Mouse (Mus musculus) layer of hippocampus, adult 2 months (tissue): ENCODE data around the gene Adgre1. TPM values are rescaled to one million over a fixed set of nuclear protein-coding genes. Genes with fewer than 3 reads are reported as not detected.
"Not testable (repeated sequence)": the region's sequence is repeated elsewhere in the genome, so short reads cannot be mapped to it uniquely, and the experiment has no call there.

Experiments used
- DNase-seq, 2 experiments: peaks; one replicate each; pipeline ENCODE4 v3.0.0; 2022; ENCODE audit warnings: low spot score in 2 of 2
- H3K27ac ChIP-seq: fragments of 200-600 bp; 2 replicates; pipeline ENCODE4 v1.8.1; 2022
- H3K4me3 ChIP-seq: fragments of 200-600 bp; 2 replicates; pipeline ENCODE4 v1.8.1; 2022; ENCODE audit warnings: mild to moderate bottlenecking
- CTCF ChIP-seq: fragments of 200-600 bp; conservative IDR thresholded peaks from 2 replicates; pipeline ENCODE4 v1.8.1; 2022; ENCODE audit warnings: antibody characterized with exemption, mild to moderate bottlenecking, moderate library complexity
- long read RNA-seq, 2 experiments: library from polyadenylated mRNA; stranded (forward); transcript quantifications; one replicate each; pipeline ENCODE4 v2.0.0; 2021; ENCODE audit warnings: borderline mapping rate in 2 of 2
- total RNA-seq, 2 experiments: library from RNA; stranded (reverse); gene quantifications; 2 replicates each; pipeline ENCODE4 v1.2.3; 2021

Gene Adgre1
- total RNA-seq: 1 to 10 TPM; 4.5 to 6.2 TPM
- long read RNA-seq, experiment 1, partial matches to known transcripts: 0 of 2 reads
- long read RNA-seq, experiment 1, other reads (novel, unspliced or antisense): 0 of 2 reads
- long read RNA-seq, experiment 2, partial matches to known transcripts: 0 of 2 reads
- long read RNA-seq, experiment 2, other reads (novel, unspliced or antisense): 1 of 2 reads

DNA sequence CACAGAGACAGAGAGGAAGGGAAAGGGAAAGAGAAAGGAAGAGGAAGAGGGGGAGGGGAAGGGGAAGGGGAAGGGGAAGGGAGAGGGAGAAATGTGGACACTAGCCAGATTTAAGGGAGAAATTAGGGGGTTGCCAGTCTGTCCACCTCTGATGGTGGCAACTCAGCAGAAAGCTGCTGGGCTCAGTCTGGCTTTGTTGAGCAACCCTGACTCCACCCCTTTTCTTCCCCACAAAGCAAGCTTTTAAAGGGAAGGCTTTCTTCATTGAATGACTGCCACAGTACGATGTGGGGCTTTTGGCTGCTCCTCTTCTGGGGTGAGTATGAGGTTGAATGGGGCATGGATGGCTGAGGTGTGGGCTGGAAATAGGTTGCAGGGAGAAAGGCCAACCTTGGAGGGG is at the start of gene Adgre1:
Gene Adgre1 (plus strand): TSS at position 251 of the 400 bp plus-strand sequence.
- no peak within 1 kb of the TSS for H3K27ac ChIP-seq
- DNase-seq: no peak
- no peak within 1 kb of the TSS for H3K4me3 ChIP-seq
- no peak for TF ChIP-seq CTCF

- H3K27ac ChIP-seq: no peak overlapping the region
- no peak overlapping the region for H3K4me3 ChIP-seq
- no peak for TF ChIP-seq CTCF
- no peak for DNase-seq
Observed at GRCm38 (mm10) chr17:57311801-57312200, 46.7 kb upstream of the Adgre1 start.

DNA sequence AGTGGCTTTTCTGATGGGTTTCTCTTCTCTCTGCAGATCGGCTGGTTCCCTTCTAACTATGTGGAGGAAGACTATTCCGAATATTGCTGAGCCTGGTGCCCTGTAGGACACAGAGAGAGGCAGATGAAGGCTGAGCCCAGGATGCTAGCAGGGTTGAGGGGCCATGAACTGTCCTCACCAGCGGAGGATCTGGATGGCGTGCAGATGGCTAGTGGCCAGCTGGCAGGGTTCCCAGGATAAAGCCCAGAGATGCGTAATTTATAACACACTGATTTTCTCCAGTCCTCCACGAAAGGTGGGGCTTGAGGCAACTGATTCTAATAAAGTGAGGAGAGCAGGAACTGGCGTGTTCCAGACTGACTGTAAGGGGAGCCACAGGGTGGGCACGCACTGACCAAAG is 30.9 kb upstream of the Adgre1 start:
- DNase-seq: no peak
- no peak for TF ChIP-seq CTCF
- Histone ChIP-seq H3K4me3 (no peak overlapping the region), H3K27ac (no peak overlapping the region)

DNA sequence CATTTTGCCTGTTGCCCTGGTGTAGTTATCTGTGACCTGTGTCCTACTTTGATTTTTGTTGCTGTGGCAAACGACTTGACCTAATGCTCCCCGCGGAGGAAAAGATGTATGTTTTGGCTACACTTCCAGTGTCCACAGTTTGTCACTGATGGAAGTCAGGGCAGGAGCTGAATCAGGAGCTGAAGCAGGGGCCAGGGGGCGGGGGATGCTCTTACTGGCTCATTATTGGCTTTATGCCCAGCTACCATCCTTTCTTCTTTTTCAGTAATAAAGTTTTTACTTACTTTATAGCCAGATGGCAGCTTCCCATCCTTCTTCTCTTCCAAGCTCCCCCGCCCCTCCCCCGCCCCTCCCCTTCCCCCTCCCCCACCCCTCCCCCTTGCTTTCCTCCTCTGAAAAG is 29.5 kb upstream of the Adgre1 start:
- H3K4me3 ChIP-seq: no peak overlapping the region
- H3K27ac ChIP-seq: no peak overlapping the region
- TF ChIP-seq CTCF: no peak
- no peak for DNase-seq

DNA sequence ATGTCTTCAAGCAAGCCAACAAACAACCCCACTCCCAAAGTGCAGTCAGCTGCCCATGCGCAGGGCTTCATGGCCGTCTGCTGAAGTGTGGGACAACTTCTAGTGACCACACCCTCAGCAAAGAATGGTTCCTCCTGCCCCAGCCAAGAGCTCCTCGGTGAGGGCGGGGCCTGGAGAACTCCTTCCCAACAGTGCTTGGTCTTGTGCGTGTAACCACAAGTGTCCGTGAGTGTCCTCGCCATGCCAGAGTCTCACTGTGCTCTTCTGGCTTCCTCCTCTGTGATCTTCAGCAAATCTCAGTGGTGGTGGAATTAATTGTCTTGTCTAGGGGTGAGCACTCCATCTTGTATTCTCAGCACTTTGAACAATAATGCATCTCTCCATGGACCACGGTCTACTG is 27.5 kb upstream of the Adgre1 start:
- H3K4me3 ChIP-seq: no peak overlapping the region
- no peak overlapping the region for H3K27ac ChIP-seq
- no peak for TF ChIP-seq CTCF
- no peak for DNase-seq

DNA sequence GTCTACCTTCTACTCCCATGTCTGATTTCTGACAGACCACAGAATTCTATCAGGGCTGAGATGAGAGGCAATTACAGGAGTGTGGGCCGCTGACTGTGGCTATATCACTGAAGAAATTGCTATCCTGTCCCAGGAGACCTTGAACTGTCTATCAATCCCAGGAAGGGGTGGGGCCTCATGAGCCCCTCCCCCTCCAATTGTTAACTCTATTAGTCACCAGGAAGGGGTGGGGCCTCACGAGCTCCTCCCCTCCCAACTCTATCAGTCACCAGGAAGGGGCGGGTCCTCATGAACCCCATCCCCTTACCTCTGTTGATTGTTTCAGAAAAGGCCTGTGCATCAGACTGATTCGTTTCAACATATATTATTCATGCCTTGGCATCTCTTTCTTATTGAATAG is 26.2 kb upstream of the Adgre1 start:
- no peak for TF ChIP-seq CTCF
- DNase-seq: no peak
- H3K27ac ChIP-seq: no peak overlapping the region

DNA sequence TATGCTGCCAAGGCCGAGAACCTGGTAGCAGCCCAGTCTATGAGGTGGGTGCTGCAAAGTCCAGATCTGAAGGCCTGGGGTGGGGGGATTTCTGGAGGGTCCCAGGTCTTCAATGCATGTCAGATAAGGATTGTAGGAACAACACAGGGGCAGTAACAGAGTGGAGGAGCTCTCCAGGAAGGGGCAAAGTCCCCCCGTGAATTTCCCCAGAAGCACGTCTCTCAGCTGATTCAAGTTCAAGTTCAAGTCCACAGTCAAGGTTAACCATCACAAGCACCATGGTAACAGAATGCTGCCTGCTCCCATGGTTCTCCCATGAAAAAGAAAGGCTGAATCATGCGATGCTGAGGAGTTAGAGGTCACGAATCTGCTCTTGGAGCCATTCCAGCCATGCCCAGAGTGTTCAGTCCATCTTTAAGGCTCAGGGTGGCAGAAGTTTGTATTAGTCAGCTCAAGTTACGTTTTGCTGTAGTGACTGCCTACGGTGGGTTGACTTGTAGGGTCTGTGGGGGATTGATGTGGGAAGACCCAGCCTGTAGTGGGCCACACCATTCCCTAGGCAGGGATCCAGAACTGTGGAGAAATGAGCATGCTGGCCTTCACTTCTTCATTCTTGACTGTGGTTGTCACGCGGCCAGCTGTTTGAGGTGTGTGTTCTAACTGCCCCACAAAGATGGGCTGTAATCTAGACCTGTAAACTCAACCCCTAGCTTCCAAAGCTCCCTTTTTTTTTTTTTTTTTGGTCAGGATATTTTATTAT is 24.3 kb upstream of the Adgre1 start:
- H3K27ac ChIP-seq: no peak overlapping the region
- no peak for DNase-seq
- H3K4me3 ChIP-seq: no peak overlapping the region
- no peak for TF ChIP-seq CTCF

More for the DNA sequence above, 26.2 kb upstream of the Adgre1 start:
- H3K4me3 ChIP-seq: no peak overlapping the region

DNA sequence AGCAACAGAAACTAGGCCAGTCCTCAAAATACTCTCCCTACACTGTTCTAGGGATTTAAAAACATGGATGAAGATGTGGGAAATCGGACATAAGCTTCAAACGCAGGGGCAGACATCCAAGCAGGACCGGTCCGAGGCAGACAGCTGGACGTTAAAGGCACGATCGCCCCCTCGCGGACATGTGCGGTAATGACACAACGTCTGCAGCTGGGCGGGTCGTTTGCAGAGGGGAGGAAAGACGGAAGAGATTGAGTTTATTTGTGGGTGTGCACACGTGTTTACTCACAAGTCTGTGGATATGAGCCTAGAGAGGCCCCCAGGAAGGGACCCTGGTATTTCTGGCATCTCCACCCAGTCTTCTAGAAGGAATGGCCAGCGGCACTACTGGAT is 23.7 kb upstream of the Adgre1 start:
- TF ChIP-seq CTCF: peak; percentile 89
- Histone ChIP-seq H3K27ac (no peak overlapping the region), H3K4me3 (no peak overlapping the region)
- DNase-seq: peak; percentile 59 to 86

DNA sequence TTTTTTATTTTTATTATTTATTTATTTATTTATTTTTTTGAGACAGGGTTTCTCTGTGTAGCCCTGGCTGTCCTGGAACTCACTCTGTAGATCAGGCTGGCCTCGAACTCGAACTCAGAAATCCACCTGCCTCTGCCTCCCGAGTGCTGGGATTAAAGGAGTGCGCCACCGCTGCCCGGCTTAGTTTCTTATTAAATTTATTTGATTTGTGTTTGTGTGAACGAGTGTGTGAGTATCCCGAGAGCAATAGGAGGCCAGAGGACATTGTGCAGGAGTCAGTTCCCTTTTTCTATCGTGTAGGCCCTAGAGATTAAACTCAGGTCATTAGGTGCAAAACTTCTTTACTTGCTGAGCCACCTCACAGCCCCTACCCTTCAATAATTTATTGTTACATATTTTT is 23.3 kb upstream of the Adgre1 start:
- not testable (repeated sequence) for H3K27ac ChIP-seq

DNA sequence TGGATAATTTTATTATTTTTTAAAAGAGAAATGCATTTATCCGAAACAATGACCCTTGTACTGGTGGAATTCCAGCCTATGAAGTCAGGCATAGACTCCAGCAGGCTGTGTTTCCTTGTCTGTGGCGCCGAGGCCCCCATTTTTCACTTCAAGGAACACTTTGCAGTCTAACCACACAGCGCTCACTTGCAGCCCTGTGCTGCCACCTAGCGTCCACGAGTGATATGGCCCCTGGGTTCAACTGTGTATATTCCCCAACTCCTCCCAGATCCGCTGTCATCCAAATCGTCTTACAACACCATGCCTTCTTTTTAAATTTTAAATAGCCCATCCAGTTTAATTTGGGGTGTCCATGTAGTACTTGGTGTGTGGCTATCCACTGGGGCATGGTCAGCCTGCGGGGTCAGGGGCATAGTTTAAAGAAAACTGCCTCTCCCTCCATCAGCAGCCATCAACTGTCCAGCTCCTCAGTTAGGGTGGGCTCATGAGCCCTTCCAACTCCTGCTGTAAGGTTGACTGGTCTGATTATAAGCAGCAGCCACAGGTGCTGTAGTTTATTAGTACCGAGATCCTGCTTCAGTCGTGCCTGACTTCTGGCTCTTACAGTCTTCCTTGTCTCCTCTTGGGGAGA is 22.7 kb upstream of the Adgre1 start:
- peak; percentile 89 to 93 for DNase-seq
- H3K27ac ChIP-seq: no peak overlapping the region
- H3K4me3 ChIP-seq: no peak overlapping the region
- peak; percentile 98 for TF ChIP-seq CTCF

More for the DNA sequence above, 23.3 kb upstream of the Adgre1 start:
- H3K4me3 ChIP-seq, DNase-seq: not testable (repeated sequence)

- Histone ChIP-seq H3K27ac (no peak overlapping the region), H3K4me3 (no peak overlapping the region)
- DNase-seq: no peak
- no peak for TF ChIP-seq CTCF
Observed at GRCm38 (mm10) chr17:57337996-57338395, 20.5 kb upstream of the Adgre1 start.

DNA sequence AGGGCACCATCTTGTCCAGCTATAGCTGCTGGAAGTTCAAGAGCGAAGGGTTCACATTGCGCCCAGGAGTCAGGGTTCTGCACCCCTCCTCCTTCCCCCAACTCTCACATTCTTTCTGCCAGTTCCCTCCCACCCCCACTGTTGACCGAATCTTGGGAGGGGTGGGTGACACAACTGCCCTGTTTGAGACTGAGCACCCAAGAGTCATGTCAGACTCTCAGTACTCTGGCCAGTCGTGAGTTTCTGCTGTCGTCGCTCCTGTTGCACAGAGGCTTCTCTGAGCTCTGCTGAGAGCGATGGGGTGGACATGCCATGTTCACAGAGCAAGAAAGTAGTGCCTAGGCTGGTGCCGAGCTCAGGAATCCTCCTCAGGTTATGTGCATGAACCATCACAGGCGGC is 19.2 kb upstream of the Adgre1 start:
- Histone ChIP-seq H3K4me3 (no peak overlapping the region), H3K27ac (no peak overlapping the region)
- TF ChIP-seq CTCF: no peak
- DNase-seq: no peak

- Histone ChIP-seq H3K4me3 (no peak overlapping the region), H3K27ac (no peak overlapping the region)
- no peak for DNase-seq
- TF ChIP-seq CTCF: no peak
Observed at GRCm38 (mm10) chr17:57341568-57341967, 16.9 kb upstream of the Adgre1 start.
